Mouse (Mus musculus) myocyte (in vitro differentiated cells): Measurements from ENCODE around the gene Klhdc2.

Source experiments
- E2F4 ChIP-seq: IDR thresholded peaks from one replicate; pipeline ENCODE4 v1.6.1; 2011; ENCODE audit warnings: mild to moderate bottlenecking, control low read depth, moderate library complexity; ENCODE audit not compliant: insufficient read depth
- MAX ChIP-seq: IDR thresholded peaks from one replicate; pipeline ENCODE4 v1.6.1; 2011; ENCODE audit warnings: low read depth, mild to moderate bottlenecking, control low read depth
- MYOD1 ChIP-seq, 3 experiments: IDR thresholded peaks; one replicate each; pipeline ENCODE4 v1.6.1; 2011; ENCODE audit warnings: control low read depth in 2 of 3, low read depth in 2 of 3, mild to moderate bottlenecking in 2 of 3, moderate library complexity in 1 of 3; ENCODE audit not compliant: insufficient read length in 2 of 3, control insufficient read depth in 1 of 3
- POLR2A ChIP-seq: IDR thresholded peaks from one replicate; pipeline ENCODE4 v1.6.1; 2011; ENCODE audit warnings: low read depth, mild to moderate bottlenecking, control low read depth, moderate library complexity; ENCODE audit not compliant: insufficient read length
- POLR2AphosphoS2 ChIP-seq: IDR thresholded peaks from one replicate; pipeline ENCODE4 v1.6.1; 2011; ENCODE audit warnings: low read depth, control low read depth; ENCODE audit not compliant: insufficient read length
- SRF ChIP-seq: IDR thresholded peaks from one replicate; pipeline ENCODE4 v1.6.1; 2011; ENCODE audit warnings: low read depth; ENCODE audit not compliant: control insufficient read depth, insufficient read length
- TCF12 ChIP-seq: IDR thresholded peaks from one replicate; pipeline ENCODE4 v1.6.1; 2011; ENCODE audit warnings: mild to moderate bottlenecking, control low read depth; ENCODE audit not compliant: poor library complexity, insufficient read depth, severe bottlenecking
- TCF3 ChIP-seq: IDR thresholded peaks from one replicate; pipeline ENCODE4 v1.6.1; 2011; ENCODE audit warnings: low read depth, control low read depth; ENCODE audit not compliant: insufficient read length
- USF1 ChIP-seq: IDR thresholded peaks from one replicate; pipeline ENCODE4 v1.6.1; 2011; ENCODE audit warnings: low read depth, mild to moderate bottlenecking, control low read depth, moderate library complexity

DNA sequence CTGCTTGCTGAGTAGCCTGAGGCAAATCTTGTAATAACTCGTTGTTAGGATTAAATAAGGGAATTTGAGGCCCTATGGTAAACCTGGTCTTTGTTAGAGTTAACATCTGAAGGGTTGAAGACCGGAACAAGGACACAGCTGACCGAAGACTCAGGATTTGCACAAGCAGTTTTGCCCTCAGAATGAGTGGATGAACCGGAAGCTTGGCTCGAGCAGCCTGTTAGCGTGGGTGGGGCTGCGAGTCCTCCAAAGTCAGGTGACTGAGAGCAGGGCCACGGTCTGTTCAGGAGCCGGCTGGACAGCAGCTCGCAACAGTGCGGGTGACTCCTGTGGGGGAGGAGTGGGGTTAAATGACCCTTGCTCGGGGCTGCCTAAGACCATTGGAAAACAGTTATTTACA lies 2.8 kb downstream of the Klhdc2 start:
- TF ChIP-seq USF1 (no peak), POLR2A (no peak), MAX (no peak), SRF (no peak), TCF3 (no peak), TCF12 (no peak), E2F4 (no peak), POLR2AphosphoS2 (no peak), MYOD1 (IDR thresholded peaks at IDR 0.05; ENCODE audit: control insufficient read depth in 1 of 3, insufficient read length in 2 of 3, low read depth in 2 of 3) (no peak)
